Mouse (Mus musculus): ENCODE measurements around the gene Lamb1.
A peak's percentile ranks its signal among the peaks of the same experiment; 100 is the strongest.

Lamb1 gene

DNA sequence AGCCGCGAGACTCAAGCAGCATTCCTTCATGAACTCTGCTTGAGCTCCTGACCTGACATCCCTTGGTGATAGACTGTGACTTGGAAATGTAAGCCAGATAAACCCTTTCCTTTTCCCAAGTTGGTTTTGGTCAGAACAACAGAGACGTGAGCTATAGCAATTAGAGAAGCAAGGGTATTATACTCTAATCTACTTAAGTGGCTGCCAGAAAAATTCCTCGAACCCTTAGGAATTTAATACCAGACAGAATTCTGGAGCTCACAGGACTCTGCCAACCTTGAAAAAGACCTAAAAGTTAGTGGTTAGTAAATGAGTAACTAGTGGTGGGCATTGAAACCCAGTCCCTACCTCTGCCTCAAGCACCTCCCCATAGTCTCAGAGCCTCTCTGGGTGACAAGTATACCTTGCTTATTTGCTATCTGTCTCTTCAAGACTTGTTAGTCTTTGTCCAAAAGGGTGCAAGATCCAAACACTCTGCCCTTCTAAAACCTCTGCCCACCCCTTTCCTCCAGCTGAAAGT is 18.6 kb downstream of the Lamb1 start:
- no peak for DNase-seq (ENCODE audit: low spot score in 2 of 2)

DNA sequence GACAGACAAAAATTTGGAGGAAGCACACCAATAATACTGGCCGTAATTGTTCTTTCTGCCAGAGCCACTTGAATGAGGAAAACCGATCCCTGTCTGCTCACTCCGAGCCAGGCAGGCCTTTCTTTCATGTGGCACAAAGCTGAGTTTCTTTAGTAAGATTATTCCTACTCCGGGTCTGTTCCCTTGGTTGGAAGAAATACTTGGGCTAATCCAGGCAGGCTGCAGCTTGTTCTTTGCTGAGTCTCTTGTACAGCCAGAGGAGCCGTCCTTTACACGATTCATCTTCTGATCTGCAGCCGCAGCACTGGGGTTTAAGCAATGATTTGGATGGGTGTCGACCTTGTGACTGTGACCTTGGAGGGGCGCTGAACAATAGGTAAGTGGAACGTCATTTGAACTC is 24.0 kb downstream of the Lamb1 start:
- no peak for DNase-seq (ENCODE audit: low spot score in 2 of 2)

DNA sequence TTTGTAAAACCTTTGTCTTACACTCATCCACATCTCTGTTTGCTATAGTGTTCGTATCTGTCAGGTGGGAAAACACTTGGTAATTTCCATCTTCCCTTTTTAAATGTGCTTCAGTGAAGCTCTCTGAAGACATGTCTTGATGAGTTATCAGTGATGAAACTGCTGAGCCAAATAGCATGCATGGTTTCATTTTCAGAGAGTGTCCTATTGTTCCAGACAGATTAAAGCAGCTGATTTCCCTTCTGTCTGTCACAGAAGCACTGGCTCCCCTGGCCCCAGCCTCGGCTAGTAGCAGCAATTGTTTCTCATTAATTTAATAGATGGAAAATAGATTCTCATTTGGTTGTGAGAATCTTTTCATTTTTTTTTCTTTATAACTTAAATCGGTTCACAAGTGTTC is 25.9 kb downstream of the Lamb1 start:
- no peak for DNase-seq (ENCODE audit: low spot score in 2 of 2)

DNA sequence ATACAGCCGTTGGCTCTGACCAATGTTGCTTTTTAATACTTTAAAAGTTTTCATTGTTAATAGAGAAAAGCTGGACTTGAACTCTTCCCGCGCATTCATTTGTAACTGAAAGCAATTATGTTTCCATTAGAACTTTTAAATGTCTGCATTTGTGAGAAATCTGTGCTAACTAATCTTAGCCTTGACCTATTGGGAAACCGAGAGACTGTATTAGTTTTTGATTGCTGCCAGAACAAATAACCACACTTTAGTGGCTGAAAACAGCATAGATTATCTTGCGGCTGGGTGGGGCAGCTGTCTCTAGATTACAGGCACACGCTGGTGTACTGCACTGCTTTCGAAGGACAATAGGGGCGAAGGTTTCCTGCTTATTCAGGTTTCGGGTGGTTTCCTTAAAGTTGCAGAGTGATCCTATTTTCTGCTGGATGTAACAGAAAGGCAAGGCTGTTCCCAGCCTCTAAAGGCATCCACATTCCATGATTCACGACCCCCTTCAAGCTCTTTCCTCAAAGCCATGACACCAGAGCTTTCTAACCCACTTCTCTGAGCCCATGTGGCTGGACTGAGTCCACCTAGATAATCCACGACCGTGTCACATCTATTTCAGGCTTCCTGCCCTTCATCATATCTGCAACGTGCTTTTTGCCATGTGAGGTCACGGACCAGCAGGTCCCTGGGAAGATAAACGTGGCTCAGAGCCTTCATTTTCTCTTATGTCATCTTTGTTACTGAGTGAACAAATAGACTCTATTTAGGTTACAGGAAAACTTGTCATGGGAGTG is 28.5 kb downstream of the Lamb1 start:
- DNase-seq (ENCODE audit: low spot score in 2 of 2): no peak

DNA sequence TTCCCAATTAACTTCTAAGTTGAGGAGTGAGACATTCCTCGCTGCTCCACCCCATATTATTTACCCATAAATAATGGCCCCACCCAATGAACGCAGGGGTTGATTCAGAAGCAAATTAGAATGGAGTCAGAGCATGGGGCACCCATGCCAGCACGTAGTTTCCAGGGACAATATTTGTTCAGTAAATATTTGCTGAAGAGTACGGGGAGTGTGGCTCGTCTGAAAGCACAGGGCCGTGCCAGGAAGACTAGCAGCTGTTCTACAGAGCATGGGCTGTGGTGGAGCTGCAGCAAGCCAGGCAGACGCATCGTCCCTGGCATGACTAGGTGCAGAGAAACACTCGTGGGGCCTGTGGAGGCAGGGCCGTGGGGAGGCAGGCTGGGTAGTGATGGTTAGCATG is 29.5 kb downstream of the Lamb1 start:
- peak in 1 of 2 experiments; percentile 63 for DNase-seq (ENCODE audit: low spot score in 2 of 2)

DNA sequence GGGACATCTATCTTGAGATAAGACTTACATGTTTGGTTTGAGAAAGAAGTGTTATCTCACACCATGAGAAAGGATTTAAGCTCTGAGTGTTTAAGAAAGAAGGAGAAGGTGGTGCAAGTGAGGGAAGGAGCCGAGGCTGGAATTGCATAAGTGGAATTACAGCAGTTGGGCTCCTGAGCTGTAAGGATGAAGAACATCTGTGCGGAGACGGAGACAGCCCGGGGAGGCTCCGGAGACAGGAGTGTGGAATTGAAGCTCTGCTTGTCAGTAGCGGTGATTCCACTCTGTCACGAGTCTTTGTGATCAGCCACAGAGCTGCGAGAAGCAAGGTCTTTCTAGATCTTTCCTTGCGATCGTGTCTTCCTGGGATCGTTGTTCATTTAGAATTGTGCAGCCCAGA is 30.0 kb downstream of the Lamb1 start:
- no peak for DNase-seq (ENCODE audit: low spot score in 2 of 2)

DNA sequence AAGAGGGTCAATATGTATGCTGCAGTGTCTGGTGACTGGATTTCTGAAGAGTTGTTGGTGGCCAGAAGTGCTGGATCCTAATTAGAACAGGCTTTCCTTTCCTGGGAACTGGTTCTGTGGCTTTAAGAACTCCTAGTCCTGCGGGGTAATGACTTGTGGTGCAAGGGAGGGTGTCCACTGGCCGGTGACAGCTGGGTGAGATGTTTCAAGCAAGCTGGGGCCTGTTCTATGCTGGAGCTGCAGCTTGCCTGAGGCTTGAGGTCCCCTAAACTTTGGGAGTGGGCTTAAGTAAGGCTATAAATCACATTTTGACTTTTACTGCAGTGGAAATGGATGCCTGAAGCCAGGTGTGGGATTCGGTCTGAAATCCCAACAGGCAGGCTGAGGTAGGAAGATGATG is 30.5 kb downstream of the Lamb1 start:
- DNase-seq (ENCODE audit: low spot score in 2 of 2): peak in 1 of 2 experiments; percentile 54

DNA sequence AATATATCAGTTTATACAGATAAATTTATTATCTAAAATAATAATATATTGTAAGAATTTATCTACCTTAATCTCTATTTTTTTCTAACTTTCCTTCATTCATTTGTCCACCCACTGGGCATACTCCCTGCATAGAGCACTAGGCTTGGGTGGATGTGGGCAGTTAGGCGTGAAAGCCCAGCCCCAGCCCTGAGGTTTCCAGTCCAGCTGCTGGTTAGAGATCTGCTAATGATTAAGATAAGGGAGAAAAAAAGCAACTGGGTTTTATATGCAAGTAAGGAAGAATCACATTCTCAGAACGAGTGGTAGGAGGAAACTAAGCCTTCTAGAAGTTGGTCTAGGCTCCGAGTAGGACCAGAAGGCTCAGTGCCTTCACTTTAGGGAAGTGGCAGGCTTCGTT is 31.1 kb downstream of the Lamb1 start:
- no peak for DNase-seq (ENCODE audit: low spot score in 2 of 2)

DNA sequence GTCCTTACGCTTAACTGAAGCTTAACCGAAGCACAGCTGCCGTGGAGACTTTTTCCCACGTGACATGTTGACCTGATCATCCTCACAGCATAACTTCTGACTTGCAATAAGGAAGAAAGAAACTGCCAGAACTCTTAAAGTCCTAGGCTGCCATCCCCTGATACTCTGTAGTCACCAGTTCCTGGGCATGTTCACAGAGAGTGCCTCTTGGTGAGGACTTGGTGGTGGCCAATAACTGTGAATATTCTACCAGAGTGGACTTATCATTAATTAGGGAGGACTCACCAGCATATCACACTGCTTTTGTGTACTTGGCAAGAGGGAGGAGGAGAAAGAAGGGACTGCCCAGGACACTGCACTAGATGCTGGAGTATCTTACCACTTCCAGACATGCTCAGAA is 33.1 kb downstream of the Lamb1 start:
- no peak for DNase-seq (ENCODE audit: low spot score in 2 of 2)

DNA sequence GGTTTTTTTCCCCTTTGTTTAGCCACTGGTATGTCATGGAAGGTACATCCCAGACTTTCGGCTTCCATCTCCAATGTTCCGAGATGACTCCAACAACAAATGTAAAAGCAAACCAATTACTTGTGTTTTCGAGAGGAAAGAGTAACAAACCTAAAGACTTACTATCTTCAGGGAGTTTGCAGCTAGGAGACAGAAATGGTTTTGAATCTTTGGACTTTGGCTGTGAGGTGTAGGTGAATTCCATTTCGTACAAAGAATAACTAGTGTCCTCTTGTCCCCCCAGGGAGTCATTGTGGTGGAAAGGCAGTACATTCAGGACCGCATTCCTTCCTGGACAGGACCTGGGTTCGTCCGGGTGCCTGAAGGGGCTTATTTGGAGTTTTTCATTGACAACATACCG is 33.5 kb downstream of the Lamb1 start:
- no peak for DNase-seq (ENCODE audit: low spot score in 2 of 2)

DNA sequence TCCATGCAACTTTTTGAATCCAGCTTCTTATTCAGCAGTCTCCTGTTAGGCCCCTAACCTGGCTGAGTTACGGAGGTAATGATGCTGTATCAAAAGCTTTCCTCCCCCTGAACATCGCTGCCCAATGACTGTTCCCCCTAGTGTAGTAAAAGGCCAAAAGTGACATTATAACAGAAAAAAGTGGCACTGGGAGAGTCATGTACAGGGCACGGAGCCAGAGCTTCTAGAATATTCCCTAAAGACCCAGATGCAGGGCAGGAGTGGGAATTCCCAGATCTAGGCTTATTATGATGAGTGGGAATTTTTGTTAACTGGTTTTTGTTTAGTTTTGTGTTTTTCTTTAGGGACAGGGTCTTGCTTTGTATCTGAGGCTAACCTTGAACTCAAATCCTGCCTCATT is 34.1 kb downstream of the Lamb1 start:
- DNase-seq (ENCODE audit: low spot score in 2 of 2): no peak

DNA sequence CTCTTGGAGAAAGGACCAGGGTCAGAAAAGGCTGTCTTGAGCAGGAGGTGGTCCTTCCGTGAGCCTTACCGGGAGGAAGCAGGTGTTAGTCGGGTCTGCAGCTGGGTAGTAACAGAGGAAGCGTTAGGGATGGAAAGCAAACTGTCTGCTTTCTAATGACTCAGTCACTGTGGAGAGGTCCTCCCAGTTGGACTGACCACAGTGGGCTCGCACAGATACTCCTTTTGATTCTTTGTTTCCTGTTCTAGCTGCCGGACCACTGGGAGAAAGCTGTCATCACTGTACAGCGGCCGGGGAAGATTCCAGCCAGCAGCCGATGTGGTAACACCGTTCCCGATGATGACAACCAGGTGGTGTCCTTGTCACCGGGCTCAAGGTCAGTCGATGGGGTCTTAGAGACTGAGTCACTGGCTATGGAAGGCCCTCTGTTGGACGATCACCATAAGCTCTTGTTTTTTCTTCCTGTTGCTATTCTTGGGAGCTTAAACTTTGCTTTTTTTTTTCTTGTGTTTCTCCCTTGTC is 34.7 kb downstream of the Lamb1 start:
- DNase-seq (ENCODE audit: low spot score in 2 of 2): peak in 1 of 2 experiments; percentile 40

DNA sequence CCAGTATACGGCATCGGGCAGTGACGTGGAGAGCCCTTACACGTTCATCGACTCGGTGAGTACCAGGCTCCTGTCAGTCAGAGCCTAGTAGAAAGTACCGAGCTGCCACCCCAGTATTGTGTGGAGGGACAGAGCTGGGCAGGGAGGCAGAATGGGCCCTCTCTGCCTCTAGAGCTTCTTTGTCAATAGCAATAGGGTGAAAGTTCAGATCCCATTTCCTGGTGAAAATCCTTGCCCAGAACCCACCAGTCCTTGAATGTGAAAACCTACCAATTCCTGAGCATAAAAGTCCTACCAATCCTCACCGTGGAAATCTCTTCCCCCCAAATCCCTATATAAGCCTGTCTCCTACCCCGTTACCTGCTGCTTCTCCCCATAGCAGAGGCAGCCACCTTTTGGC is 35.2 kb downstream of the Lamb1 start:
- no peak for DNase-seq (ENCODE audit: low spot score in 2 of 2)

DNA sequence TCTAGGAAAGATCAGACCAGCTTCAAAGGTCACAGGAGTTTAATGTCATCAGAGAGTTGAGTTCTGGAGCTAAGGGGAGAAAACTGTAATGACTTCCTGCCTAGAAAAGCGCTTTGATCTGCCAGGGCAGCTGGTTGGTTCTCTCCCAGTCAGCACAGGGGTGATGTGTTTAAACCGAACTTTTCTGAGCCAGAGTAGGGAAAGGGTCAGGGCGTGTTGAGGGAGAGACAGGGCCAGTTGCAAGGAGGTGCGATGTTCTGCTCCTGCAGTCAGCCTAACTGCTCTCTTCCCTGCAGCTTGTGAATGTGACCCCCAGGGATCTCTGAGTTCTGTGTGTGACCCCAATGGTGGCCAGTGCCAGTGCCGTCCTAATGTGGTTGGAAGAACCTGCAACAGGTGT is 37.2 kb downstream of the Lamb1 start:
- DNase-seq (ENCODE audit: low spot score in 2 of 2): peak in 1 of 2 experiments; percentile 36

DNA sequence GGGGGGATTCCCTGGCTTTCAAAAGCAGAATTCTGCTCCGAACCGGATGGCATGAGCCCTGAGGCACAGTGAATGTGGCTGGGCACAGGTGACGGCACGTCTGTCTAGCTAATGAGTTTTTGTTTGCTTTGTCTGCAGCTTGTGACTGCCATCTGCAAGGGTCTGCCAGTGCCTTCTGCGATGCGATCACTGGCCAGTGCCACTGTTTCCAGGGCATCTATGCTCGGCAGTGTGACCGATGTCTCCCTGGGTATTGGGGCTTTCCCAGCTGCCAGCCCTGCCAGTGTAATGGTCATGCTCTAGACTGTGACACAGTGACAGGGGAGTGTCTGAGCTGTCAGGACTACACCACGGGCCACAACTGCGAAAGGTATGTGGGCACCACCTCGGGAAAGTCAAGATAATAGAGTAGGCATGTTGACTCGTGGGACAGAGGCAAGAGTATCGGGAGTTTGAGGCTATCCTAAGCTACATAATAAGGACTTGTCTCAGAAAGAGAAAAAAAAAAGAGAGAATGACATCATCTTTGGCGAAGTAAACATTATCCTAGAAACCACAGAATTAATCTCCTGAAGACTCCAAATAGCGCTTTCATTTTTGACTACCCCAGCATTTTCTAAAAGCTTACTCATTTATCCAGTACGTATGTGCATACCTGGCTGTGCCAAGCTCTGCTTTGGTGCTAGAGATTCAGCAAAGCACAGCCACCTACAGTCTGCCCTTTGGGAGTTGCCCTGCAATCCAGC is 37.9 kb downstream of the Lamb1 start:
- no peak for DNase-seq (ENCODE audit: low spot score in 2 of 2)

DNA sequence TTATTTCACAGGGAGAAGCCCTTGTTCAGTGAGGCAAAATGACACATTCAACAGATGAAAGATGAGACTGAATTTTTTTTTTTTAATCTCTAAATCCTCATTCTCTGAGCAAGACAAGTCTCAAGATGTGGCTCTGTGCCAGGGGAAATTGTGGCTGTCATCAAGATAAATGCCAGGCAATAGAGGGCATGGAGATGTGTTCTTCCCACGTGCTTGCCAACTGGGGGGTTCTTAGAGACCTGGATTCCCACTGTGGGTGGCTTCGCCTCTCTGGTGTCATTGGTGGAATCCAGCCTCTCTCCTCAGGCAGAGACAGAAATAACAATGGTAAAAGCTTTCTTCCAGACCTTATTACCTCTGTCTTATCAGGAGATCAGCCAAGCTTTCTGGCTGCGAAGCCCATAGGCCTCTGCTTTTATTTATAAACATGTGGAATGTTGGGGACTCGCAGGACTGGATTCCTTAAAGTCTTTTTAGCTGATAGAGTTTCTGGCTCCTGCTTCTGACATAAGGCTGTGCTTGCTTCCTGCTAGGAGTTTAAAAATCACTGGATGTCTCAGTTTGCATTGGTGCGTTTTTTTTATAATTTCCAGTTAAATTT is 41.1 kb downstream of the Lamb1 start:
- DNase-seq (ENCODE audit: low spot score in 2 of 2): no peak

DNA sequence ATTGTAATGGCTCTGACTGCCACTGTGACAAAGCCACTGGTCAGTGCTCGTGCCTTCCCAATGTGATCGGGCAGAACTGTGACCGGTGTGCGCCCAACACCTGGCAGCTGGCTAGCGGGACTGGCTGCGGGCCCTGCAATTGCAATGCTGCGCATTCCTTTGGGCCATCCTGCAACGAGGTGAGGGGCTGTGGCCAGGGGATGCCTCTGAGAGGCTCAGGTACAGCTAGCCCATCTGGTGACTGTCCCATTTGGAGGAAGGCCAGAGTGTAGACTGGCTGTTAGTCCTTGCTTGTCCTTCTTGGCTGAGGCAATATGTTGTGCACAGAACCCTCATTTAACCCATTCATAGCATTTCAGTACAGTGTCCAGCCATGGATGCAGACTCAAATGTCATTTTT is 42.0 kb downstream of the Lamb1 start:
- DNase-seq (ENCODE audit: low spot score in 2 of 2): no peak

DNA sequence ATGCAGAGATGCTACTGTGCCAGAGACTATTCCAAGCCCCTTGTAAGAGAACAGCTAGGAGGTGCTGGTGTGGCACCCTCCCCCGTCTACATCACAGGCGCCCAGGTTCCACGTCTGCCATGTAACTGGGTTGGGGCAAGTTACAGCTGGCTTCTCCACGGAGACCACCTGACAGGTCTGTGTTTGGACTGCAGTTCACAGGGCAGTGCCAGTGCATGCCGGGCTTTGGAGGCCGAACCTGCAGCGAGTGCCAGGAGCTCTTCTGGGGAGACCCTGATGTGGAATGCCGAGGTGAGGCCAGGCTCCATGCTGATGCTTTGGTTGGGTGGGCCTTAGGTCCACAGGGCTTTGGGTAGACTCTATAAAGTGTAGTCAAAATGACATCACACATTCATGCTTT is 42.7 kb downstream of the Lamb1 start:
- no peak for DNase-seq (ENCODE audit: low spot score in 2 of 2)

DNA sequence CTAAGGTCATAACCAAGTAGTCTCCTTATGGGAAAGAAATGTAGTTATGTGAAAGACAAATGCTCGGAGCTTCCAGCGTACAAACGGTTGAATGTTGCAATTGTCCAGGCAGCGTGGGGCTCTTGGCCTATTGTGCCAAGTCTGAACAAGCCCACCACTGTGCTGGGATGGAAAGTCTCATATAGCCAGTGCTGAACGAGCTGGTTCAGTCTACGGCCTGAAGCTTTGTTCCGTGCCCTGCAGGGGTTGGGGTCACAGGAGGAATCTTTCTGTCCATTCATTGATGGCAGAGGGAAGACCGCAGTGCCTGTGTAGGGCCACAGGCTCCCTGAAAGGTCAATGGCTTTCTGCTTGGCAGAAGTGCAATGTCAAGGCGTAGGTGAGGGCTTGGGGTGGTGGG is 45.7 kb downstream of the Lamb1 start:
- DNase-seq (ENCODE audit: low spot score in 2 of 2): no peak

DNA sequence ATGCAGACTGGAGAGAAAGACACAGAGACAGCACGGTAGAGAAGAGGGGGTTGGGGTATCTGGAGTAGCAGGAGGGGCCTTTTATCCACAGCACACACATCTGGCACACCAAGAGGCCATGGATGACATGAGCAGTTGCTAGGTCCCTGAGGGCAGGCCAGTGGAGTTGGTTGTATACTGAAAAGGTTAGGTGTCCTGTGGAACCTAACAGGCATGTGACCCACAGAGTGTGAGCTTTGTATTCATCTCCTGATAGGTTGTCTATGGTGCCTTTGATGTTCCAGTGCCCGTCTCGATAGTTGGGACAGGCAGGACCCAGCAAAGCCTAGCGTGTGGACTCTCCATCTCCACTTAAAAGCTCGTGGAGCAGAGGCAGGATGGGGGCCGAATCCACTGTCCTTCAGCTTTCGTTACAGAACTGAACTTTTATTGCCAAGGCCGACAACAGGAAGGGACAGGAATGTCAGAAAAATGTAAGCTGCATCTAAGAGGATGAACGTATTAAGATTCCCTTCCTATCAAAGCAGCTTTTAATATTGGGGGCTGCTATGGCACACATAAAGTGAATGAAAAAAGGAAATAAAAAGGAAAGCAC is 46.7 kb downstream of the Lamb1 start:
- no peak for DNase-seq (ENCODE audit: low spot score in 2 of 2)

DNA sequence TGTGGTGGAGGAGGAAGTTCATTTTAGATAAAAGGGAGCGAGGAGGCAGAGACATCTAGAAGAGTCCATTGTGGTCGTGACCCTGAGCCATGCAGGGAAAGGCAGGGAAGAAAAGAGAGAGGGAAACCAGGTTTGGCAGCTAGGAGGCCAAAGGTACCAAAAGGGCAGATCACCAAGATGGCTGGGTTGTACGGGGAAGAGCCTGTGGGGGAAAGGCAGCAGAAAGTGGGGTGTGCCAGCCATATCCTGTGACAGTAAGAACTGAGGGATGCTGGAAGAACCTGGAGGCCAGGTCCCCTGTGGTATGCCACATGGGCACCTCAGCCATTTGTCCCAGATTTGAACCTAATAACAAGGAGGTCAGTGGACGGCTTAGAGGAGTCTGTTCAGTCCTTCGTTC is 47.2 kb downstream of the Lamb1 start:
- DNase-seq (ENCODE audit: low spot score in 2 of 2): no peak

DNA sequence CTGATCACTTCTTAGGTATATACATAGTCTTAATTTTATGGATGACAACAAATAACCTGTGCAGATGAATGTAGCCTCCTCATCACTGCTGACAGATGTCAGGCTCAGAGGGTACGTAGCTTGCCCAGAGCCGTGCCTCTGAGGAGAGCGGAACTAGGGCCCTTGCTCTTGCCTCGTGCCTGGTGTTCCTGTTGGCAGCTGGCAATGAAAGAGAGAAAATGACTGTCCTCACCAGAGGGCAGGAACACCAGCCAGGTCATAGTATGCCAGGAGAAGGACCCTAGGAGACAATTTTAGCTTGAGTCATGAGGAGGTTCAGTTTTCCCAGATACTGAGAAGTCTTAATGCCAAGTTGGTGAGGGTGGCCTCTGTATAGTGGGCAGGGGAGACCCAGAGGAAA is 48.1 kb downstream of the Lamb1 start:
- no peak for DNase-seq (ENCODE audit: low spot score in 2 of 2)

Measured in urinary bladder, adult 18-20 months (tissue).